Mouse (Mus musculus) left cerebral cortex, adult 11 months (tissue): ENCODE measurements at regions not wholly inside any gene's neighbourhood (a gene's known extent, or its start where the extent isn't known, plus 50 kb on each side); places are given as distances from the start of the nearest gene placed in this dataset.

ENCODE experiments used
- DNase-seq: peaks from one replicate; pipeline ENCODE4 v3.0.0; 2022; ENCODE audit warnings: low spot score

- no peak for DNase-seq
Measured at GRCm38 (mm10) chr2:135606306-135606705, 52.5 kb upstream of the Plcb4 start.
